Mouse (Mus musculus) kidney, postnatal 4 days (tissue): ENCODE results near the gene Cnppd1.

ENCODE experiments used
- DNase-seq, 2 experiments: peaks; one replicate each; pipeline ENCODE4 v3.0.0; 2021; ENCODE audit warnings: mixed read lengths in 2 of 2

Gene Cnppd1

DNA sequence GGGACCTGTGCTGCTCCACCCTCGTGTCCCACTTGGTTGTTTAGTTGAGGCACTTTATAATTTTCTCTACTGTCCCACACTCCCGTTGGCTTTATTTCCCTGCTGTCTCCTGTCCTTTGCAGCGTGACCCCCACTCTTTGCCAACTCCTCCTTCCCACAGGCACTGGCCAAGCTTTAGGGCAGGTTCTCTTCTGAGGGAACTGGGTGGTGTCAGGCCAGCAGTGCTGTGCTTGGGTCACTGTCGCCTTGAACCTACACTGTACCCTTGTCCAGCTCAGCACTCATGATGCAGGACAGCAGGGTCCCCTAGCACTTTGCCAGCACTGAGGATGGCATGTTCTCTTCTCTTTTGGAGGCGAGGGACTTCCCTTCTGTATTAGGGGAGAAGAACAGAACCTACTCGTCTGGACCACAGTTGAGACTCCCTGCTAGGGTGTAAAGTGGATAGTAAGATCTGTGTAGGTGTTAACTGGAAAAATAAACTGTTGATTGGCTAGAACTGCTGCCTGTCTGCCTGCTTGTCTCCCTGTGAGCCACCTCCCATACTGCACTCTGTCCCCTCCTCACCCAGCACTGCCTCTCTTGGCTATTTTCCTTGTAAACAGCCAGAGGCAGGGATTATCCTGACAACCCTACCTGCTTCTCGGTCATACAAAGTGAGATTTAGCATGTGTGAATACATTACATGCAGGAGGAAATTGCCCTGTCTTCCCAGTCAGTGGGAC is 5.1 kb upstream of the Cnppd1 start:
- DNase-seq: no peak

- no peak for DNase-seq
Measured at GRCm38 (mm10) chr1:75145589-75145988, 3.1 kb upstream of the Cnppd1 start.

DNA sequence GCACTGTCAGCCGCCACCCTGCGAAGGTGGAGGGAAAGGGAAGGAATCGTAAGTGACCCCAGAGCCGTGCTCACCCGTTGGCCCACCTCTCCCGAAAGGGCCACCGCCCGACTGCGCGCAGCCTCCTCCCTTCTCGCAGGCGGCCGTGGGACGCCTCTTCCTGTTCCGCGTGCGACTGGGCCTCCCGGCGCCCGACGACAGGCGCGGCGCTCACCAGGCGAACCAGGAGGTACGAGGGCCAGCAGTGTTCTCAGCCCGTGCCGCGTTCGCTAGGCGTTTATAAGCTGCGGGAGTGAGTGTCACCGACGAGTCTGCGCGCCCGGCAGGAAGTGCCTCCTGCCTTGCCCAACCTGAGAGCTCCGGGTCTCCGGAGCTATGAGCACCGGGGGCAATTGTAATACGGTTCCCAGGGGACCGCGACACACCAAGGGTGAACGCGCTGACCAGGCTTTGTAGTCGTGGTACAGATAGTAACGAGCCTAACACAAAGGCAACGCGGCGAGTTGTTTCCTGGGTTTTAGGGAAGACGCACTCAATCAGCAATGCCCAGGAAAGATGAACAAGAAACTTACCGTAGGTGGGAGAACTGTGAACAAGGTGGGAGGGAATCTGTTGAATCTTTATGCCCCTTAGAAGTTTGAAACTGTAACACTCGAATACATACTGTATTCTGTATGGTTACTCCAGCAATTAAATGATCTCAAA is 873 bp downstream of the Cnppd1 start:
- DNase-seq: peak; percentile 75 to 83

GRCm38 (mm10) chr1:75140601-75141190 is 1.8 kb downstream of the Cnppd1 start:
- peak; percentile 8 to 27 for DNase-seq

GRCm38 (mm10) chr1:75138448-75138847 is 4.1 kb downstream of the Cnppd1 start:
- no peak for DNase-seq

- DNase-seq: no peak
Measured at GRCm38 (mm10) chr1:75136730-75137129, 5.8 kb downstream of the Cnppd1 start.

GRCm38 (mm10) chr1:75136293-75136692 is 6.2 kb downstream of the Cnppd1 start:
- no peak for DNase-seq

DNA sequence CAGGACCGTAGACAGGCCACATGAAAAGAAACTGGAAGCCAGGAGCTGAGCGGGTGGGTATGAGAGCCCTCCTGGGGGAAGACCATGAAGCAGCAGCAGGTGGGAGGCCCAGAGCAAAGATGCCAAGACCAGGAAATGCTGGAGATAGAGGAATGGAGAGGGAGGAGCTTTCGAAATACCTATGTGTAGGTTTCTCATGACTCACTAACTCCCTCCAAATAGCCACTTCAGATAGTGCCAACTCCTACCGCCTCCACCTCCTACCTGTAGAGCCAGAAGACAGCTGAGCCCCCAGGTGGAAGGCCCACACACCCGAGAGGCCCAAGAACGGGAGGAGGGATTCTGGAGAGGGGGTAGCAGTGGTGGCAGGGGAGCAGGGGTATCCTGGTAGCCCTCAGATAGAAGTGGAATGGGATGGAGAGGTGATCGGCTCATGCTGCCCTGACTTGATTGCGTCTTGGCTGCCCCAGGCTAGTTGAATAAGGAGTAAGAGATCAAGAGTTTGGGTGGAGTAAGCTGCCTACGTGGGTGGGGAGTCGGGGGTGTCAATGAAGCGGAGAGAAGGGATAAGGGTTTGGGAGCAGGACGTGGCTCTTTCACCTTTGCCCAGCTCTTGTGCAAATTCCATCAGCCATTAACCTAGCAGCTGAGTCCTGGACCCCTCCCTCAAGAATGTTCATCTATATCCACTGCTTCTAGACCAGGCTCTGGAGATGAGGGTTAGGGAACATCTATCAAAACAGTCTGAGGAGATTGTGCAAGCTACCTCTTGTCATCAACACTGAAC is 8.9 kb downstream of the Cnppd1 start, which contains the start of gene Slc23a3:
Gene Slc23a3 (minus strand): TSS at position 470 of the 787 bp plus-strand sequence.
- DNase-seq: peak; percentile 28 to 58

GRCm38 (mm10) chr1:75128641-75129040 is 13.9 kb downstream of the Cnppd1 start:
- DNase-seq: no peak

DNA sequence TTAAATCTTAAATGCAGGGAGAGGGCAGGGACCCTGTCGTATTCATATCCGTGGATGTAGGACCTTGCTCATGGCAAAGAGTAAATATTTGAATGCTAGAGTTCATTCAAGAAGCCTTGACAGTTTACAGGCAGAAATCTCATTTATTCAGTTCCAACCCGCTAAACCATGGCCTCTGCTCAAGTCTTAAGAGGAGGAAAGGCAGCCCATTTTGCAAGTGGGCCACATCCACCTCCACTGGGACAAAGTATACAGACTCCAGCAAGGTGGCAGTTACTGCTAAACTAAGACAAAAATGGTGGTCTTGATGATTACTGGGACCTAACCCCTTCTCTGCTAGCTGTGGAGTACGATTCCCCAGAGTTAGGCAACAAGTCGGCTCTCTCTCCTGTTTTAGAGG is 17.1 kb downstream of the Cnppd1 start:
- no peak for DNase-seq

DNA sequence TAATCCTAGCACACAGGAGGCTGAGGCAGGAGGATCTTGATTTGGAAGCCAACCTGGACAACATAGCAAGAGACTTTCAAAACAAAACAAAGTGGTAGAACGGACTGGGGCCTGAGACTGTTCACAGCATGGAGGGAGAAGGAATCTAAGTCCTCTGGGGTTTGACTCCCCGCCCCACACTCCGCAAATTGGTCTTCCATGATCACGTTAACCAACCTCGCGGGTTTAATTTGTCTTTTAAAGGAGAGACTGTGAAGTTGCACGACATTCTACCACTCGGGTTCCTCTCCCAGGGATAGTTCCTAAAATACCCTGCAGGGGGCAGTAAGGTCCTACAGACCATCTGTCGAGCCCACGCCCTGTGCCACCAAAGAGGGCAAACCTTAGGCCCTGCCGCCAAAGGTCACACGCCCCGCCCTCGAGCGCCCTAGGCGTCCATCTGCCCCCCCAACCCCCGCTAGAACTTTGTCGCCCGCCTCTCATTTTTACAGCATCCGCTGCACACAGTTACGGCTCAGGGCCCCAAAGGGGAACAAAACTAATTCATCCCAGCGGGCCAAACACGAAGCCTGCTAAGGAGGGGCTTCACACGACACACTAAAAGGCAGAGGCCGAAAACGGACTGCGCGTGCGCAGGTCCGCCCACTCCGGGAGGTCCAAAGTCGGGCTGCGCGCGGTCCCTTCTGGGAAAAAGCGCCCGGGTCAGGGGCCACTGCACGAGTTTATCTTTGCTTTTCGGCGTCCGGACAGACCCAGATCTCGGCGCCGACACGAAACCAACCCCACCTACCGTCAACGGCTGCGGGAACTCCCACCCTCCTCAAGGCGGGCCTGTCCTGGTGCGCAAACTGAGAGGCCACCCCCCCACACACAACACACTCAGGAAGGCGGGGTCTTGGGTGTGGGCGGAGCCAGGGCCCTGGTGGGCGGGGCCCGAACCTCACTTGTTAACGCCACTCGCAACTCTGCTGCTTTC is 17.9 kb downstream of the Cnppd1 start, which contains the start of gene Nhej1:
Gene Nhej1 (minus strand): TSS at position 855 of the 976 bp plus-strand sequence.
- peak; percentile 97 to 98 for DNase-seq

DNA sequence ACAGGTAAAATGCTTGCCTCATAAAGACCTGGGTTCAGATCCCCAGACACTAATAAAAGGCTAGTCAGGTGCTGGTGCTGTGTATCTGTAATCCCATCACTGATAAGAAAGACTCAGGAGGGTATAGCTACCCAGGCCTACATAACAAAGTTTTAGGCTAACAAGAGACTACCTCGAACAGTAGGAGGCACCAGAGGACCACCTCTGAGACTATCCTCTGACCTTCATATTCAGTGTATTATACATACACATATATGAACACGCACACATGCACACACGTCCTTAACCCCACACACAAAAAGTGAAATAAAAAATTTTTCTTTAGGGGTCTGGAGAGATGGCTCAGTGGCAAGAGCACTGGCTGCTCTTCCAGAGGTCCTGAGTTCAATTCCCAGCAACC is 20.3 kb downstream of the Cnppd1 start:
- DNase-seq: no peak
